Mouse (Mus musculus) heart, postnatal 36 days (tissue): ENCODE data around the gene Rcan1. TPM values are rescaled to one million over a fixed set of nuclear protein-coding genes. Genes with fewer than 3 reads are reported as not detected.

Experiments
- DNase-seq, 2 experiments: peaks; one replicate each; pipeline ENCODE4 v3.0.0; 2021 to 2022
- intact Hi-C: fragments of 180-260 bp; cut with DNase I; formaldehyde crosslinking; loops from one replicate; pipeline ENCODE4 v1.15.1; 2025
- total RNA-seq, 2 experiments: library from RNA; stranded (reverse); gene quantifications; 2 replicates each; pipeline ENCODE4 v1.2.3; 2021

Rcan1 gene
- total RNA-seq, 2 experiments from 2014 or later: 50.8 to 99.4 TPM

GRCm38 (mm10) chr16:92475093-92475860, 4.6 kb upstream of the Rcan1 start:
- intact Hi-C loops: no loop called here
- no peak for DNase-seq

DNA sequence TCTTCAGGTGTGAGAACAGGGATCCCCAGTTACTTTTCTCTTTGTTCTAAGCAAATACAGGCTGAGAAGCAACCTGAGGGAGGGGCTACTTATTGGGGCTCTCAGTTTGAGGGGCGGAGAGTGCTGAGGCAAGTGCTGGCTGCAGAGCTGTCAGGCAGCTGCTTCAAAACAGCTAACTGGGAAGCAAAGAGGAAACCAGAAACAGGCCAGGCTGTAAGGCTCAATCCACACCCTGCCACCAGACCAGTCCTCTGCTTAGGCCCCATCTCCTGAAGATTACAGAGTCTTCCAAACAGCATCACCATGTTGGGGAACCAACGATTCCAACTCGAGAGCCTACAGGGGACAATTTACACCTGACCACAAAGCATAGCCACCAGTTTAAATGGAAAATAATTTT, 2.2 kb upstream of the Rcan1 start:
- no peak for DNase-seq

GRCm38 (mm10) chr16:92468459-92468858, 2.2 kb downstream of the Rcan1 start:
- intact Hi-C loops: loop anchor here (5.0 to 10.0 kb wide), 2 partner anchors 166 to 414 kb away; partner anchors contain the start of genes Gm49711, Mrps6, Slc5a3 and Smim11
- DNase-seq: no peak

More for the DNA sequence above, 2.2 kb upstream of the Rcan1 start:
- intact Hi-C loops: no loop called here

DNA sequence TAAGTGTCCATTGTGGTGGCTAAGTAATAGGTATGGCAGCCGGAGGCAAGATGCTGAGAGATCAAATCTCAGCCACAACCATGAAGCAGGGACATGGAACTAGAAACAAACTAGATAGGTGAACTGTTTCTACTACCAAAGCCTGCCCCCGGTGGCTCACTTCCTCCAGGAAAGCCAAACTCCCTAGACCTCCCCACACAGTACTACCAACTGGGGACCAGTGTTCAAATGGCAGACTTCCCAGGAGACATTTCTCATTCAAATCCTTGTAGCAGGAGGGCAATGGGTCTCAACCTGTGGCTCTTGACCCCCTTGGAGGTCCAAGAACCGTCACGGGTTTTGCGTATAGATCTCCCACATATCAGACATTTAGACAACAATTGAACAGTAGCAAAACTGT, 3.6 kb downstream of the Rcan1 start:
- DNase-seq: no peak
- intact Hi-C loops: loop anchor here (5.0 to 10.0 kb wide), 2 partner anchors 165 to 412 kb away; partner anchors contain the start of genes Gm49711, Mrps6, Slc5a3 and Smim11

- intact Hi-C loops: loop anchor here (5.0 to 10.0 kb wide), 2 partner anchors 164 to 411 kb away; partner anchors contain the start of genes Gm49711, Mrps6, Slc5a3 and Smim11
- peak; percentile 95 to 97 for DNase-seq
Observed at GRCm38 (mm10) chr16:92465642-92466526, 4.8 kb downstream of the Rcan1 start.

GRCm38 (mm10) chr16:92465226-92465625, 5.4 kb downstream of the Rcan1 start:
- intact Hi-C loops: loop anchor here (5.0 to 10.0 kb wide), 2 partner anchors 163 to 410 kb away; partner anchors contain the start of genes Gm49711, Mrps6, Slc5a3 and Smim11
- no peak for DNase-seq

DNA sequence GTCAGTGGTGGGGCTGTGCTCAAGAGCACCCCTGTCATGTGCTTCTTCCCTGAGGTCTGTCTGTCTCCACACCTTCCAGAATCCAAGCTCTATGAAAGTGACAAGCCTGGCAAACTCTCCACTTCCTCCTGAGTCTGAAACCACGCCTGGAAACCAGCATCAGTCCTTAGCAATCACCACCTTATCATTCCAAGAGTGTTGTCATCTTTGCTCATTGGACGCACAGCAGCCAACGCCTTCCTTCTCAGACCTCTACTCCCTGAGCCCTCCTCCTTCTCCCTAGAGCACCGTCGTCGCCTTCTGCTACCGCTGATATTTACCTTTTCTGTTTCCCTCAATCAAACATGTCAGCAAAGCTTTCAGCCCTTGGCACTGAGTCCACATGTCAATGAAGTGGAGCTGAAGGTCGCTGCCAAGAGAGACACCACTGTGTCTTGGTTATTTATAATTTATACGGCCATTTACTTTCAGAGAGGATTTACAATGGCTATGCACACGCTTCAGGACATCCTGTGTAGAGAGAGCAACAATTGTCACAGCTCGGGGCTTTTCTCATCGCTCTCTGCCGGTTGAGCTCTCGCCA, 6.2 kb downstream of the Rcan1 start:
- no peak for DNase-seq
- intact Hi-C loops: loop anchor here (10.0 kb wide), 1 partner anchor 410 kb away; the partner anchor contains the start of genes Gm49711, Mrps6 and Slc5a3

DNA sequence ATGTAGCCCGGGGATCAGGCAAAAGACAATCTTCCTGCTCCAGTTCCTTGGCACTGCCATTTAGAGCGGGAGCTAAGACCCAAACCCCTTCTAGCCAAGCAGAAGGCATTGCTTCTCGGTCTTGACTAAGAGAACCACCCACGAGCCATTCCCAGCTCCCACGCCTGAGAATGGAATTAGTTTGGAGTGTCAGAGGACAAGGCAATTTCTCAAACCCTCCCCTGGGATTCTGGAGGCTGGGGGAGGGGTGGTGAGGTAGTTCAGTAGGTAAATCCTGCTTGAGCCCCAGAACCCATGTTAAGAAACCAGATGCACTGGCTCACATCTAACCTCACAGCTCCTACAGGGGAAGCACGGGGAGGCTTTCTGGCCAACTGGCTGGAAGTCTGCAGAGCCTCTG, 9.3 kb downstream of the Rcan1 start:
- intact Hi-C loops: loop anchor here (10.0 kb wide), 1 partner anchor 407 kb away; the partner anchor contains the start of genes Gm49711, Mrps6 and Slc5a3

DNA sequence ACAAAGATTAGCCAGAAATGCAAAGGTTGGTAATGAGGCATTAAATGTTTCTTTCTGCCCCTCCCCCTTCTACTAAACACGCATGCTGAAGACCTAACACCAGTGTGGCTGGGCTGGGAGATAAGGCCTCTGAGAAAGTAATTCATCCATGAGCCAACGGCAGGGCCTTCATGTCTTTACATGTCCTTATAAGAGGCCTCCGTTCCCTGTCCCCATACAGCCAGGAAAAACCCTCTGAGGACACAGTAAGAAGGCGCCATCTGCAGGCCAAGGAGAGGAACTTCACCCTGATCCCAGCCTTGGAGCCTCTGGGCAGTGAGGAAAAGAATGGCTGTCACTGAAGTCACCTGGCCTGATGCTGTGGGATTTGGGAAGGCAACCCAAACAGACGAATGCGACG, 13.1 kb downstream of the Rcan1 start:
- intact Hi-C loops: loop anchor here (1.0 to 5.0 kb wide), 3 partner anchors 72 to 520 kb away; no protein-coding TSS in a partner anchor
- DNase-seq: peak; percentile 72 to 76

More for the DNA sequence above, 9.3 kb downstream of the Rcan1 start:
- DNase-seq: no peak

DNA sequence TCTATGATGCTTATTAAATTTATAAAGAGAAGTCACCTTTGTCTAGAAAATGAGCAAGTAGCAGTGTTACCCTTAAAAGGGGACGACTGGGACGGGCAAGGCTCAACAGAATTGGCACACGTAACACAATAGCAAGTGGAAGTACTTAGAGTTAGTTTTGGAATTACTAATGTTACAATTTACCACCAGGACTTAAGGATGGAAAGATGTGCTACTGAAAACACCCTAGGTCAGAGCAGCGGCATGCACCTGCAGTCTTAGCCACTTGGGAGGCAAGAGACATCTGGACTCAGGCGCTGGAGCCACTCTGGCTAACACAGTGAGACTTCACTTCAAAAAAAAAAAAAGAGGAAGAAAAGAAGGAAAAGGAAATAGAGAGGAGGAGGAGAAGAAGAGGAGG, 14.7 kb downstream of the Rcan1 start:
- no peak for DNase-seq
- intact Hi-C loops: loop anchor here (2.0 to 5.0 kb wide), 2 partner anchors 115 to 519 kb away; no protein-coding TSS in a partner anchor

DNA sequence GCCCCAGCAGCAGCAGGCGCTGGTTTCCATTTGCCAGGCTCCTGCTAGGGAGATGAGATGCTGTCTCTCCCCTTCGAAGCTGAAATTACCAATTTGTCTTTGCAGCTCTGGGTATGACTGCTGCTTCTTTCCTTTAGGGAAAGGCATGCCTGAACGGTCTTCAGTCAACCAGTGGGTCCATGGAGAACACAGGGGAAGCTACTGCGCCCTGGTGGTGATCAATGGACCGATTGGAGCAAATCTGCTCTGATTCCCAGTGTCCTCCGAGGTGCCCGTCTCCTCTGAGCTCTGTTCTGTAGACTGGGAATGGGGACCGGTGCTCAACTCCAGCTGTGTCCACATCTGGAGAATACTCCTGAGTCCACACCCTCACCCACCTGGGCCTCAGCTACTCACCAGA, 15.2 kb downstream of the Rcan1 start:
- intact Hi-C loops: loop anchor here (5.0 kb wide), 1 partner anchor 518 kb away; no protein-coding TSS in a partner anchor
- no peak for DNase-seq

DNA sequence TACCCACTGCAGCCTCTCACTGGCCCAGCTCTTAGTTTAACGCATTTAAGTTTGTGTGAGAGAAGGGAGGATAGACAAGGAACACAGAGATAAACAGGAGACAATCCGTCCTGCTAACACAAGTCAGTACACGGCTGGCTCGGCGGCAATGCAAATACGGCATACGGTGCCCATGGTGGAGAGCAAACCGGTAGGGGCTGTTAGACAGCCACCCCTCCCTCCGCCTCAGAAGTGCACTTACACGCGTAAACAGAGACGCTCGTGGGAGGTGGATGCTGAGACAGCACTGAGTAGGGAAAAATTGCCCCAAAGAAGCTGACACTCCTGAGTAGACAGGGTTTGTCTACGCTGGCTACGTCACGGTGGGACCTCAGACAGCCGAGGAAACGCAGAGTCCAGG, 16.2 kb downstream of the Rcan1 start:
- DNase-seq: no peak
- intact Hi-C loops: no loop called here

DNA sequence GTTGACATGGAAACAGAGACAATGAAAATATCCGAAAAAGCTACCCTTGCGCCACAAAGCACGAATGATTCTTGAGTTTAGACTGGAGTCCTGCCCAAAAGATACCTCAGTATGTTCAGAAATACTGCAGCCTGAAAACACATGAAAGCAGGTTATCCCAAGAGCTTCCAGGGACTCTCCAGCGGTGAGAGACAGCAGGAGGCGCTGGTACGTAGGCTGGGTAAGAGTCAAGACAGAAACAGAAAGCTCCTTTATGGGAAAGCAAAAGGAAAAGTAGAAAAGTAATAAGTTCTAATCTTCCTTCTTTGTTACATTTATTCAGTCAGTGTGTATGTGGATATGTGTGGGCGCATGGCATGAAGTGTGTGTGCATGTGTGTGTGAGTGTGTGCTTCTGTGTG, 16.7 kb downstream of the Rcan1 start:
- no peak for DNase-seq
- intact Hi-C loops: no loop called here

GRCm38 (mm10) chr16:92452609-92453008, 18.1 kb downstream of the Rcan1 start:
- DNase-seq: no peak
- intact Hi-C loops: no loop called here

GRCm38 (mm10) chr16:92451516-92452072, 19.1 kb downstream of the Rcan1 start:
- intact Hi-C loops: no loop called here
- peak; percentile 43 to 61 for DNase-seq

DNA sequence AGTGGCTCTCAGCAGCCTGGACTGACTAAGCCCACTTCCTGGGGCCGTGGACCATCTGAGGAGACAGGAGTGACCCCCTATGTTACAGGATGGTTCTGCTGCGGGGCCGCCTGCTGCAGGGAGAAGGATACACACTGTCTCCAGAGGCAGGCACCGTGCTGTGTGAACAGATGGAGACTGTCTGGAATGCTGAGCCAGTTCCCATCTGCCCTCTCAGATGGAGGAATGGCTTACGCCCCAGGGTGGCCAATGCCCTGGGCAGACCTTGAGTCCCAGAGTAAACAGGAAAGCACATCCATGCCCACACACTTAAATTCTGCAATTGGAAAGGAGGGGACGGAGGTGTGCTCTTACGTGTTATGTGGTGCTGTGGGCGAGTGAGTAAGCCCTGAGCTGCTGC, 20.3 kb downstream of the Rcan1 start:
- intact Hi-C loops: no loop called here
- DNase-seq: no peak

DNA sequence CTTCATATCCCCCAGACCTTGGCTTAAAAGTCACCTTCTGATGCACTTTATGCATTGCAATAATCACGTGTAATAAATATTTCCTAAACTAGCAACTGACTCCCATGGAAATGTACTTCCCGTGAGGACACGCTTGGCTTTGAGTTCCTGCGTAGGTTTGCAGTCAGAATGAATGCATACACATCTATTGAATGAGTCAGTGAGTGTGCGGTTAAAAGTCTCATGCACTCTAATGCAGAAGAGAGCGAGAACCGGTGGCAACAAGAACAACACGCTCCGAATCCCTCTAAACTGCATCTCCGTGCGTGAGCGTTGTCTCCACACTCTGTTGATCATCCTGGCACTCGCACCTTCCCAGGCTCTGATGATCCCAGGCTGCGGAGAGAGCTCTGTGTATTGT, 21.6 kb downstream of the Rcan1 start:
- DNase-seq: no peak
- intact Hi-C loops: no loop called here

DNA sequence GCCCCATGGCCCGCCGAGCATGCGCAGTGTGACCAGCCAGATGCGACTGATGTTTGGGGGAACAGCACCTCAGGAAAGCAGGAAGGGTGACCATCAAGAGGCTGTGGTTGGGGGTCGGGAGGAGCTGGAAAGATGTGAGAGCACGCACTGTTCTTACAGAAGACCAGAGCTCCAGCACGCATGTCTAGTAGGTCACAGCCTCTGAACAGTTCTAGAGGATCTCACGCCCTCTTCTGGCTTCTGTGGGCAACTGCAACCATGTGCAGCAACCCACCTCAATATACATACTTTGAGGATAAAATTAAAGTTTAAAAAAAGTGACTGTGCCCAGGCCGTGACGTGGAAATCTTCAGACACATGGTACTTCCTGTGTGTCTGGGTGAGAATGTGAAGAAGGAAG, 25.3 kb downstream of the Rcan1 start:
- no peak for DNase-seq
- intact Hi-C loops: loop anchor here (1.0 to 2.0 kb wide), 2 partner anchors 47 to 60 kb away; no protein-coding TSS in a partner anchor

DNA sequence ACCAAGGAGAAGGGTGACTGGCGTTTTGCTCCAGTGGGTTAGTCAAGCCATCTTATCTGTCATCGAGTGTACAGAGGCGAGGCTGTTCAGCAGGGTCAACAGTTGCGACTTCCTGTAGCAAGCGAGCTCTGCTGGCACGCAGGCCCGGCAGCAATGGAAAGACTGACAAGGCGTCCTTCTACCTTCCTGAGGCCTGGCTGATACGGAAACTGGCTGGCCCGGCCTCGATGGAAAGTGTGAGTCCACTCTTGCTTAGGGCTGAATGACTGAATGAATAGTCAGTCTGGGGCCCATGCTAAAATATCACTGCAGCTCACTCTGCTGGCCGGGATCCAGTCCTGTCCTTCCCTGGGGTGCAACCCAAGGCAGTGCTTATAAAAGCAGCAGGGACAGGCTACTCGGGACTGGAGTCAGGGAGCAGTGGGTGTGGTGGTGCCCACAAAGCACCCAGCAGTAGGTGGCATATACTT, 27.0 kb downstream of the Rcan1 start:
- intact Hi-C loops: loop anchor here (2.0 kb wide), 1 partner anchor 45 kb away; no protein-coding TSS in a partner anchor
- DNase-seq: peak; percentile 69 to 71

- no peak for DNase-seq
- intact Hi-C loops: no loop called here
Observed at GRCm38 (mm10) chr16:92442946-92443345, 27.7 kb downstream of the Rcan1 start.
